Mouse (Mus musculus): ENCODE measurements around the gene Gstp2. TPM values are rescaled to one million over a fixed set of nuclear protein-coding genes. Genes with fewer than 3 reads are reported as not detected.

The Gstp2 gene
- polyA plus RNA-seq, 1 experiment from 2014 or later = 8.0 TPM

DNA sequence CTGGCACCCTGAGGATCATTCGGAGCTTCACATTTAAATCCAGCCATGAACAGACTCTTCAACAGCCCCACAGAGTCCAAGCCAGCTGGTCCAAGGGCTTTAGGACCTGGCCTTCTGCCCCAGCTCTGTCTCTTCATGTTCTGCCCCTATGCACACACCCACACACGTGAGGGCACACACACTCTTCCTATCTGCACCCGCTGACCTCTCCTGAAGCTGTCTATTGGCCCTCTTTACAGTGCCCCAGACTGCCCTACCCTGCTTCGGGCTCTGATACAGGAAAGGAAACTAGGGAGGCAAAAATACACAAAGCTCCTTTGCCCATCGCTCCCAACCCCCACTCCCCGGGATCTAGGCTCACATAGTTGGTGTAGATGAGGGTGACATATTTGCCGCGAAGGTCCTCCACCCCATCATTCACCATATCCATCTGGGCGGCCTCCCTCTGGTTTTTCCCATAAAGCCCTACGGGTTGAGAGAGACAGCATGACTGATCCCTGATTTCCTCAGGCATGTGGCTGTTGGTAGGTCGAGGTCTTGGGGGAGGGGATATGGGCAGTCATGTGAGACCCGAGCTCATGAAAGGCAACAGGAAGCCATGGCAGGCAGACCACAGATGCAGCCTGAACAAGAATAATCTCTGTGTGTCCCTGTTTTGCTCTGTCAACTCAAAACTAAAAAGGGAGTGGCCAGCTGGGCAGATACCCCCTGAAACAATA is 9.3 kb downstream of the Gstp2 start:
- Histone ChIP-seq H3K36me3 (ENCODE audit: control insufficient read depth, insufficient read depth, low read length) (peaks cover 5% of the 10 kb centered on the region; the same call in 1 of the 2 replicates), H3K9me3 (ENCODE audit: control insufficient read depth, low read length) (no peaks in the 10 kb centered on the region), H3K27ac (replicated peaks in 1 of 2; ENCODE audit: control insufficient read depth in 1 of 2, insufficient read depth in 1 of 2, low read depth in 2 of 2, low read length in 2 of 2) (no peak overlapping the region), H3K27me3 (ENCODE audit: control insufficient read depth, insufficient read depth, low read length) (no peaks in the 10 kb centered on the region), H3K4me1 (ENCODE audit: control insufficient read depth in 2 of 2, insufficient read depth in 2 of 2, low read length in 2 of 2) (peaks cover 3 to 6% of the 10 kb centered on the region in 2 experiments), H3K4me2 (ENCODE audit: low read length) (no peak overlapping the region), H3K4me3 (ENCODE audit: control insufficient read depth in 1 of 2, insufficient read depth in 1 of 2, low read depth in 1 of 2, low read length in 2 of 2) (no peak overlapping the region), H3K9ac (ENCODE audit: low read length) (no peak overlapping the region; the same call in 1 of the 2 replicates)
- 78% methylated on average over 12 of the region's 12 CpGs for WGBS
- ATAC-seq (ENCODE audit: insufficient number of reproducible peaks, insufficient read depth, low FRiP score, low read depth) = no peak

DNA sequence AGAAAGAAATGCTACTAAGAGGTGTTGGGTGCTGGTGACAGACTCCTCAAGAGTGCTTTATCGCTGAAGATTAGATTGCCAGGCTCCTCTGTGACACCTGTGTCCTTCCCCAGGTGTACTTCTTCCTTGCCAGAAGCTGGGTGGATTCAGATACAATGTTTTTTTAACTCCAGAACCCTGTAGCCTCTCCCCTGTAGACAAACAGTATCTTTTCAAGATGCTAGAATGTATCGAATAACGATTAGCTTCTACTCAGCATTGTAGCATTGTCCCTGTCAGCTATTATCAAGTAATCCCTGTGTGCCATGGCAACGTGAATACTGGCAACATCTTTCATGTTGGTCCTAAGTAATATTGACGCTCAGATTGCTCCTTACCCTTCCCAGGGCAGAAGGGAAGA is 12.1 kb downstream of the Gstp2 start:
- no peaks in the 10 kb centered on the region for H3K27me3 ChIP-seq (ENCODE audit: control insufficient read depth, insufficient read depth, low read length)
- peaks cover 5% of the 10 kb centered on the region; the same call in 1 of the 2 replicates for H3K36me3 ChIP-seq (ENCODE audit: control insufficient read depth, insufficient read depth, low read length)
- no peak overlapping the region for H3K9ac ChIP-seq (ENCODE audit: low read length)
- no peak for ATAC-seq (ENCODE audit: insufficient number of reproducible peaks, insufficient read depth, low FRiP score, low read depth)
- WGBS = 62% methylated on average over 5 of the region's 5 CpGs
- H3K9me3 ChIP-seq (ENCODE audit: control insufficient read depth, low read length) = no peaks in the 10 kb centered on the region
- H3K27ac ChIP-seq (replicated peaks in 1 of 2; ENCODE audit: control insufficient read depth in 1 of 2, insufficient read depth in 1 of 2, low read depth in 2 of 2, low read length in 2 of 2) = no peak overlapping the region
- no peak overlapping the region for H3K4me3 ChIP-seq (ENCODE audit: control insufficient read depth in 1 of 2, insufficient read depth in 1 of 2, low read depth in 1 of 2, low read length in 2 of 2)
- no peak overlapping the region for H3K4me2 ChIP-seq (ENCODE audit: low read length)
- peaks cover 3 to 6% of the 10 kb centered on the region in 2 experiments for H3K4me1 ChIP-seq (ENCODE audit: control insufficient read depth in 2 of 2, insufficient read depth in 2 of 2, low read length in 2 of 2)

DNA sequence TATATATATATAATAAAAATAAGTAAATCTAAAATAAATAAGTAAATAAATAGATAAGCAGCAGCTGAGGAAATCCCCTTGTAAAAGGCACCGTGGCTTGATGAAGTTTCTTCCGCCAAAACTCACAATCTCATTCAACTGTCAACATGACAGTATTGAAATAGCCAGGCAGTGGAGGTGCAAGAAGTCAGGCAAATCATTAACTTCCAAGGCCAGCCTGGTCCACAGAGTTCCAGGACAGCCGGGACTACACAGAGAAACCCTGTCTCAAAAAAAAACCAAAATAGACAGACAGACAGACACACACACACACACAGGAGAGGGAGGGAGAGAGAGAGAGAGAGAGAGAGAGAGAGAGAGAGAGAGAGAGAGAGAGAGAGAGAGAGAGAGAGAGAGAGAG is 12.5 kb downstream of the Gstp2 start:
- H3K9ac ChIP-seq (ENCODE audit: low read length) = no peak overlapping the region
- H3K36me3 ChIP-seq (ENCODE audit: control insufficient read depth, insufficient read depth, low read length) = peaks cover 5% of the 10 kb centered on the region; the same call in 1 of the 2 replicates
- no peak overlapping the region for H3K4me2 ChIP-seq (ENCODE audit: low read length)
- WGBS = 70% methylated on average over 3 of the region's 3 CpGs
- no peaks in the 10 kb centered on the region for H3K9me3 ChIP-seq (ENCODE audit: control insufficient read depth, low read length)
- ATAC-seq (ENCODE audit: insufficient number of reproducible peaks, insufficient read depth, low FRiP score, low read depth) = no peak
- peaks cover 3 to 4% of the 10 kb centered on the region in 2 experiments for H3K4me1 ChIP-seq (ENCODE audit: control insufficient read depth in 2 of 2, insufficient read depth in 2 of 2, low read length in 2 of 2)
- no peak overlapping the region for H3K27ac ChIP-seq (replicated peaks in 1 of 2; ENCODE audit: control insufficient read depth in 1 of 2, insufficient read depth in 1 of 2, low read depth in 2 of 2, low read length in 2 of 2)
- H3K4me3 ChIP-seq (ENCODE audit: control insufficient read depth in 1 of 2, insufficient read depth in 1 of 2, low read depth in 1 of 2, low read length in 2 of 2) = no peak overlapping the region
- H3K27me3 ChIP-seq (ENCODE audit: control insufficient read depth, insufficient read depth, low read length) = no peaks in the 10 kb centered on the region

DNA sequence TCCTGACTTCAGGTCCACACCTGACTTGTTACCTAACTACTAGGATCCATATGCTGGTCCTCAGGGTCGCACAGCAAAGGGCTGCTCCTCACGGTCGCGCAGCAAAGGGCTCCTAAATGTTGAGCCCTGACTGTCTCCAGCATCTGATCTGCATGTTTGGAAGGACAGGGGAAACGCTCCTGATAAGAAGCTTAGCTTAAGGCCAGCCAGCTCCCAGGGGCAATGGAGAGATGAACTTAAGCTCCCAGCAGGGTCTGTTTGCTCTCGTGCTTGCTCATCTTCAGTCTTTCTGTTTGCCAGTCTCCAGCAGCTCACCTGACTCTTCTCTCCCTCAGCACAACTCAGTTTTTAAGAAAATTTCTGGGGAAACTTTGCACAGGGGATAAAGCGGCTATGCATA is 13.2 kb downstream of the Gstp2 start:
- Histone ChIP-seq H3K36me3 (ENCODE audit: control insufficient read depth, insufficient read depth, low read length) (peaks cover 5% of the 10 kb centered on the region; the same call in 1 of the 2 replicates), H3K9me3 (ENCODE audit: control insufficient read depth, low read length) (no peaks in the 10 kb centered on the region), H3K27me3 (ENCODE audit: control insufficient read depth, insufficient read depth, low read length) (no peaks in the 10 kb centered on the region), H3K27ac (replicated peaks in 1 of 2; ENCODE audit: control insufficient read depth in 1 of 2, insufficient read depth in 1 of 2, low read depth in 2 of 2, low read length in 2 of 2) (no peak overlapping the region), H3K9ac (ENCODE audit: low read length) (no peak overlapping the region), H3K4me1 (ENCODE audit: control insufficient read depth in 2 of 2, insufficient read depth in 2 of 2, low read length in 2 of 2) (peaks cover 0 to 3% of the 10 kb centered on the region in 2 experiments; a peak in 1 of 4 replicates), H3K4me3 (ENCODE audit: control insufficient read depth in 1 of 2, insufficient read depth in 1 of 2, low read depth in 1 of 2, low read length in 2 of 2) (no peak overlapping the region), H3K4me2 (ENCODE audit: low read length) (no peak overlapping the region)
- no peak for ATAC-seq (ENCODE audit: insufficient number of reproducible peaks, insufficient read depth, low FRiP score, low read depth)
- 41% methylated on average over 7 of the region's 7 CpGs for WGBS

DNA sequence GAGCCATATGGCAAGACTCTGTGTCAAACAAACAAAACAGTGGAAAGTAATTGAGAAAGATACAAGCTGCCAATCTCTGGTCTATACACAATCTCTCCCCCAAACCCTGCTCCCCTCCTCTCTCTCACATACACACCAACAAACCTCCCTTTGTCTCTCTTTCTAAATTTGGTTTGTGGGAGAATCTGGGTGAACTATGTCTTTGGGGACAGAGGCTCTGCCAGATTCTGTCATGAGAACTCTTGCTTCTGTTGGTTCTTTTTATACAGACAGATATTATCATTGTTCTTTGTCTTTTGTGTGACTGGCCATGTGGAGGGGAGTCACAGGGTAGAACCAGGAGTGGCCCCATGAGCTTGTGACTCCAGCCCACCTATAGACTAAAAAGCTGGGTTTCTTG is 18.2 kb downstream of the Gstp2 start:
- Histone ChIP-seq H3K9ac (ENCODE audit: low read length) (no peak overlapping the region), H3K4me1 (ENCODE audit: control insufficient read depth in 2 of 2, insufficient read depth in 2 of 2, low read length in 2 of 2) (no peaks in the 10 kb centered on the region), H3K4me3 (ENCODE audit: control insufficient read depth in 1 of 2, insufficient read depth in 1 of 2, low read depth in 1 of 2, low read length in 2 of 2) (no peak overlapping the region), H3K9me3 (ENCODE audit: control insufficient read depth, low read length) (peaks cover 4% of the 10 kb centered on the region), H3K4me2 (ENCODE audit: low read length) (no peak overlapping the region), H3K27me3 (ENCODE audit: control insufficient read depth, insufficient read depth, low read length) (no peaks in the 10 kb centered on the region), H3K36me3 (ENCODE audit: control insufficient read depth, insufficient read depth, low read length) (no peaks in the 10 kb centered on the region), H3K27ac (replicated peaks in 1 of 2; ENCODE audit: control insufficient read depth in 1 of 2, insufficient read depth in 1 of 2, low read depth in 2 of 2, low read length in 2 of 2) (no peak overlapping the region)
- no peak for ATAC-seq (ENCODE audit: insufficient number of reproducible peaks, insufficient read depth, low FRiP score, low read depth)

DNA sequence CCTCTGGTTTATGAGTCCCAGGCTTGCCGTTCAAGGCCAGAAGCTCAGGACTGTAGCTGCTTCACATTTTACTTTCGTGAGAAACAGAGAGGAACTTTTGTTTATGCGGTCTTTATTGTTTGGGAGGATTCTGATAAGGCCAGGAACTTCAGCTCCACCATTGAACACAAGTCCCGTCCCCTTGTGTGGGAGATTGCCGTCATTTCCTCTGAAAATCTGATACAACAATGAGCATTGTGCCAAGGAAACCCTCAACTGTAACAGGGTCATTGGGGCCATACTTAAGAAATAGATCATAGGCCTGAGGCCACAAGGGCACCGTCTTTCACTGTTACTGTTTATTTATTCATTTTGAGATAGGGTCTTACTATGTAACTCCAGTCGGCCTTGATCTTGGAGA is 22.6 kb downstream of the Gstp2 start:
- WGBS = 49% methylated on average over 7 of the region's 7 CpGs
- Histone ChIP-seq H3K4me3 (ENCODE audit: control insufficient read depth in 1 of 2, insufficient read depth in 1 of 2, low read depth in 1 of 2, low read length in 2 of 2) (no peak overlapping the region), H3K4me2 (ENCODE audit: low read length) (no peak overlapping the region), H3K4me1 (ENCODE audit: control insufficient read depth in 2 of 2, insufficient read depth in 2 of 2, low read length in 2 of 2) (peaks cover 2 to 4% of the 10 kb centered on the region in 2 experiments; a peak in 1 of 4 replicates), H3K9ac (ENCODE audit: low read length) (no peak overlapping the region), H3K27me3 (ENCODE audit: control insufficient read depth, insufficient read depth, low read length) (no peaks in the 10 kb centered on the region), H3K36me3 (ENCODE audit: control insufficient read depth, insufficient read depth, low read length) (no peaks in the 10 kb centered on the region), H3K9me3 (ENCODE audit: control insufficient read depth, low read length) (peaks cover 4% of the 10 kb centered on the region), H3K27ac (replicated peaks in 1 of 2; ENCODE audit: control insufficient read depth in 1 of 2, insufficient read depth in 1 of 2, low read depth in 2 of 2, low read length in 2 of 2) (no peak overlapping the region)
- ATAC-seq (ENCODE audit: insufficient number of reproducible peaks, insufficient read depth, low FRiP score, low read depth) = no peak

DNA sequence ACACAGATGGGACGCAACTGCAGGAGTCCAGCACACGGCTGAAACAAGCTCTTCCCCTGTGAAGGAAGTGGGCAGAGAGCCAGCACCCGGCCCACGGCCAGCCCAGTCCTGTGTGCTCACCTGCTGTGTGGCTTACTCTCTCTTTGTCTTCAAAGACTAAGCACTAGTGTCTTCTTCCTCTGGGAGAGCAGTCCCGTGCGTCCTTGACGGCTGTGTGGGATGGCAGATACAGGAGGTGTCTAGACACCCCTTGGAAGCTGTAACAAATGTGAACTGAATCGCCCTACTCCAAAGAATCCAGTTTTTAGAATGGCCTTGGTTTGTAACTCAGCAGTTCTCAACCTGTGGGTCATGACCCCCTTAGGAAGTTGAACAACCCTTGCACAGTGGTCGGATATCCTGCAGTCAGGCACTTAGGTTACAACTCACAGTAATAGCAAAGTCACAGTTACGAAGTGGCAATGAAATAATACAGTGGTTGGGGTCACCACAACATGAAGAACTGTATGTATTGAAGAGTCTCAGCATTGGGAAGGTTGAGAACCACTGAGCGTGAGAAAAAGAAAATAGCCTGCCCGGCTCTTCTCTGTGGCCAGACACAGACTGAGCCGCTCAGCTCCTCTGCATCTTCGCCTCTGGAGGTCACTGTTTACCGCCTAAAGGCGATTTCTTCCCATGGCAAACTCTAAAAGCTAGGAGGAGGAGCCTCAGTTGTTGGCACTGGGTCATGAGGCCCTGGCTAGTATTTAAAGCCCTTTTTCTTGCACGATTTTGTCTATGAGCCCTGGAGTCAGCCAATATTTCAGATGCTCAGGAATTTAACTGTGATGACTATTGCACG is 26.9 kb downstream of the Gstp2 start:
- 34% methylated on average over 18 of the region's 18 CpGs for WGBS
- H3K27ac ChIP-seq (replicated peaks in 1 of 2; ENCODE audit: control insufficient read depth in 1 of 2, insufficient read depth in 1 of 2, low read depth in 2 of 2, low read length in 2 of 2) = no peak overlapping the region

More for the DNA sequence above, 26.9 kb downstream of the Gstp2 start:
- H3K4me2 ChIP-seq (ENCODE audit: low read length) = no peak overlapping the region
- H3K9ac ChIP-seq (ENCODE audit: low read length) = no peak overlapping the region
- ATAC-seq (ENCODE audit: insufficient number of reproducible peaks, insufficient read depth, low FRiP score, low read depth) = peak; percentile 60
- no peaks in the 10 kb centered on the region for H3K27me3 ChIP-seq (ENCODE audit: control insufficient read depth, insufficient read depth, low read length)
- H3K4me1 ChIP-seq (ENCODE audit: control insufficient read depth in 2 of 2, insufficient read depth in 2 of 2, low read length in 2 of 2) = peaks cover 2 to 4% of the 10 kb centered on the region in 2 experiments; a peak in 1 of 4 replicates
- H3K9me3 ChIP-seq (ENCODE audit: control insufficient read depth, low read length) = no peaks in the 10 kb centered on the region
- H3K36me3 ChIP-seq (ENCODE audit: control insufficient read depth, insufficient read depth, low read length) = no peaks in the 10 kb centered on the region
- no peak overlapping the region for H3K4me3 ChIP-seq (ENCODE audit: control insufficient read depth in 1 of 2, insufficient read depth in 1 of 2, low read depth in 1 of 2, low read length in 2 of 2)
